Mouse (Mus musculus): ENCODE results near the gene Trim2. TPM values are rescaled to one million over a fixed set of nuclear protein-coding genes. Genes with fewer than 3 reads are reported as not detected.

The Trim2 gene
- total and polyA plus RNA-seq, 2 experiments from 2014 or later: 127 to 186 TPM

DNA sequence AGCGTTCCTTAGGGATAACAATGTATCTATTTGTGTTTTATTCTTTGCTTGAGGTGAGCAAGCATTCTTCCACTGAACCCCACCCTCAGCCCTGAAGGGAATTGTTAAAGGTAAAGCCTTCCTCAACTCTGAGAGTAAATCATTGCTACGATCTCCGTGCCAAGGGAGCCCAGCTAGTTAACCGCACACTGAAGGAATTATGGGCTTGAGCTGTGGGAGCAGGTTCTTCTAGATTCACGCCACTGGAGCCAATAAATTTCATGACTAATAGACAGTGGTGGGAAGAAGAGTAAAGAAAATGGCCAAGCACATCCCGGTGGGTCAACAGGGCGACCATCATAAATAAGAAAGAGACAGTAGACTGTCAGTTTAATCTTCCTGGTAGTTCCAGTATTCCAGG, 56.4 kb downstream of the Trim2 start:
- Histone ChIP-seq H3K4me1 (ENCODE audit: insufficient read depth) (peaks cover 12% of the 10 kb centered on the region; the same call in 1 of the 2 replicates), H3K4me2 (ENCODE audit: low read depth) (no peak overlapping the region), H3K9ac (no peak overlapping the region), H3K9me3 (ENCODE audit: low read length) (no peaks in the 10 kb centered on the region), H3K27ac (ENCODE audit: low read depth, low read length) (no peak overlapping the region), H3K4me3 (ENCODE audit: low read depth, low read length) (no peak overlapping the region), H3K27me3 (ENCODE audit: insufficient read depth, low read length) (no peaks in the 10 kb centered on the region), H3K36me3 (ENCODE audit: insufficient read depth) (peaks cover 4% of the 10 kb centered on the region; the same call in 1 of the 2 replicates)
- no peak for DNase-seq
- TF ChIP-seq CTCF (IDR thresholded peaks at IDR 0.05; ENCODE audit: low read depth): no peak
- WGBS: 94% methylated on average over 7 of the region's 7 CpGs
- ATAC-seq: no peak

DNA sequence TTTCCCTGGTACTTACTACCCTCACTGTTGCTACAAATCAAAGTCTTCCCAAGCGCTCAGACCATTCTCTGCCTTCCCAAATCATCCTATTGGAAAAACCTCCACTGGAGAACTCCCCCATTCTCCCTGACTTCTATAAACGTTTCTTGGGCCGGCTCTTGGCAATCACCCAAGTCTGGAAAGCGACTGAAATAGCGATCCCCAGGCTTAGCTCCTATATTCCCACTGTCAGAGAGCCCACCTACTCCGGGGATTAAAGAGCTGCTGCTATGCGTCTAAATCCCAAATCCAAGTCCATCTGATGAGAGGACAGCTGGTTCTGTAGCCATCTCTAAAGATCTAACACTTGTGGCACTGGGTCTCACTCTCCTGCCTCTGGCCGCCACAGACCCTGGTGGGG, 58.9 kb downstream of the Trim2 start:
- DNase-seq: peak; percentile 42
- 34% methylated on average over 8 of the region's 8 CpGs for WGBS

DNA sequence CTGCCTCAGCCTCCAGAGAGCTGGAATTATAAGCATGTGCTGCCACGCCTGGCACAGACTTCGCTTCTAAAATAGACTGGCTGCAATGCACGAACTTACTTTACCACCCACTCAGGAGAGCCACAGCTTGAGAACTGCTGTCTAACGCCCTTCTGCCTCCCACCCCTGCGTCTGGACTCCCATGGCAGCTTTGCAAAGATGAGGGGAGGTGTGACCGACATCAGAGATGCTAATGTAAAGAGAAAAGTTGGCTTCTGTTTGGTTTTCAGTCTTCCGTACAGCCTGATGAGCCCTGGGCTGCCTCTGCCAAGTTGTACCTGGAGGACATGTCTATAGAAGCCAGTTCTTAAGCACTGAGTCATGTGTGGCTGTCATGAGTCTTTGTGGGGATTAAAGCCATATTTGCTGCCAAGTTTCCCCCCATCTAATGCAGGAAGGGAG, 60.2 kb downstream of the Trim2 start:
- Histone ChIP-seq H3K9ac (no peak overlapping the region), H3K4me1 (ENCODE audit: insufficient read depth) (no peaks in the 10 kb centered on the region; the same call in 1 of the 2 replicates), H3K9me3 (ENCODE audit: low read length) (no peaks in the 10 kb centered on the region), H3K4me3 (ENCODE audit: low read depth, low read length) (no peak overlapping the region), H3K4me2 (ENCODE audit: low read depth) (no peak overlapping the region), H3K27me3 (ENCODE audit: insufficient read depth, low read length) (no peaks in the 10 kb centered on the region), H3K36me3 (ENCODE audit: insufficient read depth) (peaks cover 6% of the 10 kb centered on the region; the same call in 1 of the 2 replicates), H3K27ac (ENCODE audit: low read depth, low read length) (no peak overlapping the region)
- 53% methylated on average over 7 of the region's 7 CpGs for WGBS
- ATAC-seq (no peak), DNase-seq (no peak)
- TF ChIP-seq CTCF (IDR thresholded peaks at IDR 0.05; ENCODE audit: low read depth): no peak

More for the DNA sequence above, 58.9 kb downstream of the Trim2 start:
- no peak for TF ChIP-seq CTCF (IDR thresholded peaks at IDR 0.05; ENCODE audit: low read depth)
- Histone ChIP-seq H3K4me3 (ENCODE audit: low read depth, low read length) (no peak overlapping the region), H3K4me1 (ENCODE audit: insufficient read depth) (peaks cover 4% of the 10 kb centered on the region; the same call in 1 of the 2 replicates), H3K27ac (ENCODE audit: low read depth, low read length) (no peak overlapping the region), H3K36me3 (ENCODE audit: insufficient read depth) (peaks cover 6% of the 10 kb centered on the region; the same call in 1 of the 2 replicates), H3K9ac (no peak overlapping the region), H3K4me2 (ENCODE audit: low read depth) (no peak overlapping the region), H3K9me3 (ENCODE audit: low read length) (no peaks in the 10 kb centered on the region), H3K27me3 (ENCODE audit: insufficient read depth, low read length) (no peaks in the 10 kb centered on the region)
- no peak for ATAC-seq

DNA sequence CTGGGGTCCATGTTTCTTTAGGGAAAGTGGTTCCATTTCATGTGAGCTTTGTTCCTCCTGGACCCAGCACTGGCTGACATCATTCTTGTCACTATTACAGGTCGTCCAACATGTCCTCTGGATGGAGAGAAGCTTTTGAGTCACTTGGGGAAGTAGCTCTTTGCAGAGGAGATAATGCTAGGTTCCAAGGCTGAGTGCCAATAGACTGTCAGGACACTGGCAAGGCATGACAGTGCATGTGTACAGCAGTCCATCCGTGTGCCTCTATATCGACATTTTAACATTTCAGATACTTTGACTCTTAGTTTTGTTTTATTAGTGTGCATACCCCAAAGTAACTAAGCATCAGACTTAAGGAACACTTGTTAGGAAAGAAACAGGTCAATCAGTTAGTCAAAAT, 63.6 kb downstream of the Trim2 start:
- Histone ChIP-seq H3K4me1 (ENCODE audit: insufficient read depth) (no peaks in the 10 kb centered on the region; the same call in 1 of the 2 replicates), H3K4me3 (ENCODE audit: low read depth, low read length) (no peak overlapping the region), H3K9me3 (ENCODE audit: low read length) (no peaks in the 10 kb centered on the region), H3K27ac (ENCODE audit: low read depth, low read length) (no peak overlapping the region), H3K4me2 (ENCODE audit: low read depth) (no peak overlapping the region), H3K27me3 (ENCODE audit: insufficient read depth, low read length) (no peaks in the 10 kb centered on the region), H3K9ac (no peak overlapping the region), H3K36me3 (ENCODE audit: insufficient read depth) (peaks cover 9% of the 10 kb centered on the region; the same call in 1 of the 2 replicates)
- DNase-seq (no peak), ATAC-seq (no peak)
- WGBS: 57% methylated on average over 3 of the region's 3 CpGs
- no peak for TF ChIP-seq CTCF (IDR thresholded peaks at IDR 0.05; ENCODE audit: low read depth)

DNA sequence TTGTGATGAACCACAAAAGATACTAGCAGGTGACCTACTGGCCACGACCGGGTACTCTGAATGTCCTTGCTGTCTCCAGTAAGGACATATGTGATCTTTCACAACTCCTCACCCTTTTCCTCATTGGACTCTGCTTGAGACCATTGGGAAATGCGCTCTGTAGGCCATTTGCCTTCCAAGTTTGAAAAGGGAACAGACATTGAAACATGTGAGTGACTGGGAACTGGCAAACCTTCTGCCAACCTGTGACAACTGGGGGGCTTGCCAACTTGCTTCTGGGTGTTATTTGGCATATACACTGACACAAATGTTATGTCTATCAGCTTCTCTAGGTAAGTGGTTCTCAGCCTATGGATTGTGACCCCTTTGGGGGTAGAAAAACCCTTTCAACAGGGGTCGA, 64.2 kb downstream of the Trim2 start:
- H3K27ac ChIP-seq (ENCODE audit: low read depth, low read length): no peak overlapping the region

DNA sequence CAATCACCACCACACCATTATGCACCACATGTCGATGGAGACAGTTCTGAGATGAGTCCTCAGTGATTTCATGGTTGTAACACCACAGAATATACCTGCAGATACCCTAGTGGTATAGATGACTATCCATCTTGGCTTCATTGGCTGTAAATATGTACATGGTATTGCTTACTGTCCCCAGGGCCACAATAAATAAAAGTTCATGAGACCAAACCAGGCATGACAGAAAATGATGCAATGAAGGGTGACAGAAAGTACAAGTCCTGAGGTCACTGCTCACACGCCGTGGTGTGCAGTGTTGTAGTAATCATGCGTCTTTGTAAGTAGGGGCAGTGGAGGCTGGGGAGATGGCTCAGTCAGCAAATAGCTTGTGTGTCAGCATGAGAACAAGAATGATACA, 65.6 kb downstream of the Trim2 start:
- no peaks in the 10 kb centered on the region for H3K9me3 ChIP-seq (ENCODE audit: low read length)
- ATAC-seq: no peak
- H3K27ac ChIP-seq (ENCODE audit: low read depth, low read length): no peak overlapping the region
- H3K4me2 ChIP-seq (ENCODE audit: low read depth): no peak overlapping the region
- no peak for DNase-seq
- no peaks in the 10 kb centered on the region; the same call in 1 of the 2 replicates for H3K4me1 ChIP-seq (ENCODE audit: insufficient read depth)
- H3K27me3 ChIP-seq (ENCODE audit: insufficient read depth, low read length): no peaks in the 10 kb centered on the region
- H3K36me3 ChIP-seq (ENCODE audit: insufficient read depth): peaks cover 9% of the 10 kb centered on the region; the same call in 1 of the 2 replicates
- H3K9ac ChIP-seq: no peak overlapping the region
- 96% methylated on average over 4 of the region's 4 CpGs for WGBS
- TF ChIP-seq CTCF (IDR thresholded peaks at IDR 0.05; ENCODE audit: low read depth): no peak
- H3K4me3 ChIP-seq (ENCODE audit: low read depth, low read length): no peak overlapping the region

More for the DNA sequence above, 64.2 kb downstream of the Trim2 start:
- no peak overlapping the region for H3K9ac ChIP-seq
- H3K9me3 ChIP-seq (ENCODE audit: low read length): no peaks in the 10 kb centered on the region
- no peaks in the 10 kb centered on the region; the same call in 1 of the 2 replicates for H3K4me1 ChIP-seq (ENCODE audit: insufficient read depth)
- no peak overlapping the region for H3K4me3 ChIP-seq (ENCODE audit: low read depth, low read length)
- H3K27me3 ChIP-seq (ENCODE audit: insufficient read depth, low read length): no peaks in the 10 kb centered on the region
- ATAC-seq (0 out of 2 replicates have a peak, but pooled peaks have one; percentile 26), DNase-seq (peak; percentile 71)
- no peak for TF ChIP-seq CTCF (IDR thresholded peaks at IDR 0.05; ENCODE audit: low read depth)
- no peak overlapping the region for H3K4me2 ChIP-seq (ENCODE audit: low read depth)
- 63% methylated on average over 4 of the region's 4 CpGs for WGBS
- H3K36me3 ChIP-seq (ENCODE audit: insufficient read depth): peaks cover 9% of the 10 kb centered on the region; the same call in 1 of the 2 replicates

DNA sequence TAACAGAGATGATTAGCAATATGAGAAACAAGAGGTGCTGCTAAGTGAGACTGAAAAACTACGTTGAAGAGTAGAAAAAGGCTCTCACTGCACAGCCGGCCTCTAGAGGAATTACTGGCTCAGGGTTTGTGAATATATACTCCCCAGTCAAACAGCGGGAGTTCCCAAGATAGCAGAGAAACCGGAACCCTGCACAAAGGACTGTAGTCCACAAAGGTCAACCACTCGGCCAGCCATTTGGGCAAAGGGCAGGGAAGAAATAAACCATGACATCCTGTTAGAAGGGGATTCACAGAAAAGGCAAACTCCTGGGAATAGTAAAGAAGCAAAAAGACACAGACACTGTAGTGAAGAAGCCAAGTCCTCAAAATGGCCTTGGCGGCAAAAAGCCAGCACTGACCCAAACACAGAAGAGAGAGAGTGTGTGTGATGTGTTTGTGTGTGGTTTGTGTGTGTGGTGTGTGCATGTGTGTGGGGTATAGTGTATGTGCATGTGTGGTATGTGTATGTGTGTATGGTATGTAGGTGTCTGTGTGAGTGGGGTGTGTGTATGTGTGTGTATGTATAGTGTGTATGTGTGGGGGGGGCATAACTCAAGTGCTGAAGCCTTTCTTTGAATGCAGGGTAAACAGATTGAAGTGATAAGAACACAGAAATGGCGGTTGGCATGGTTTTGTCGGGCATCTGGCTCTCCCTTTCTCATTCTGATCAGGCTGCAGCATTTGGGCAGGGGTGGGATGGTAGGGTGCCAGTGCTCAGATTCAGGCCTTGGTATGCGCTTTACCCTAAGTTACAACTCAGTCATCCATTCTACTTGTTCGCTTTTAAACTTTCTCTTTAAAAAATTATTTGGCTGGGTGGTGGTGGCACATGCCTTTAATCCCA, 71.0 kb downstream of the Trim2 start:
- H3K27ac ChIP-seq (ENCODE audit: low read depth, low read length): 0 out of 2 replicates have a peak overlapping the region, but pooled peaks have one; percentile 15

More for the DNA sequence above, 71.0 kb downstream of the Trim2 start:
- Histone ChIP-seq H3K4me3 (ENCODE audit: low read depth, low read length) (no peak overlapping the region), H3K4me1 (ENCODE audit: insufficient read depth) (0 out of 2 replicates have a peak, but pooled peaks cover 5% of the 10 kb centered on the region), H3K4me2 (ENCODE audit: low read depth) (no peak overlapping the region), H3K9me3 (ENCODE audit: low read length) (no peaks in the 10 kb centered on the region), H3K27me3 (ENCODE audit: insufficient read depth, low read length) (no peaks in the 10 kb centered on the region), H3K36me3 (ENCODE audit: insufficient read depth) (no peaks in the 10 kb centered on the region), H3K9ac (no peak overlapping the region)
- peak; percentile 30 for ATAC-seq
- no peak for TF ChIP-seq CTCF (IDR thresholded peaks at IDR 0.05; ENCODE audit: low read depth)
- DNase-seq: peak; percentile 56
- WGBS: 60% methylated on average over 10 of the region's 10 CpGs

All from forebrain, postnatal 0 days (tissue).